Mouse (Mus musculus): Measurements from ENCODE around the gene Wdr95. TPM values are rescaled to one million over a fixed set of nuclear protein-coding genes. Genes with fewer than 3 reads are reported as not detected.

Gene Wdr95
- polyA plus RNA-seq, 1 experiment, result 1.9 TPM

- Histone ChIP-seq H3K27ac (ENCODE audit: control insufficient read depth, insufficient read depth, low read depth, low read length, poor library complexity) (no peak overlapping the region), H3K4me1 (ENCODE audit: control insufficient read depth, insufficient read depth, low read length) (no peaks in the 10 kb centered on the region), H3K4me3 (replicated peaks; ENCODE audit: control insufficient read depth, low read depth, low read length) (no peak overlapping the region)
- 86% methylated on average over 10 of the region's 10 CpGs for WGBS
- TF ChIP-seq CTCF (IDR thresholded peaks at IDR 0.05; ENCODE audit: control insufficient read depth, insufficient read depth, low read length) (no peak), POLR2A (IDR thresholded peaks at IDR 0.05; ENCODE audit: borderline replicate concordance, control insufficient read depth, low read depth, low read length) (no peak)
Observed at GRCm38 (mm10) chr5:149612740-149613139, 84.3 kb downstream of the Wdr95 start.

GRCm38 (mm10) chr5:149616138-149616537, 87.7 kb downstream of the Wdr95 start:
- H3K4me1 ChIP-seq (ENCODE audit: control insufficient read depth, insufficient read depth, low read length), result no peaks in the 10 kb centered on the region
- 85% methylated on average over 1 of the region's 1 CpGs for WGBS
- H3K27ac ChIP-seq (ENCODE audit: control insufficient read depth, insufficient read depth, low read depth, low read length, poor library complexity), result no peak overlapping the region
- no peak overlapping the region for H3K4me3 ChIP-seq (replicated peaks; ENCODE audit: control insufficient read depth, low read depth, low read length)
- TF ChIP-seq CTCF (IDR thresholded peaks at IDR 0.05; ENCODE audit: control insufficient read depth, insufficient read depth, low read length), result no peak
- TF ChIP-seq POLR2A (IDR thresholded peaks at IDR 0.05; ENCODE audit: borderline replicate concordance, control insufficient read depth, low read depth, low read length), result no peak

- no peak overlapping the region for H3K27ac ChIP-seq (ENCODE audit: control insufficient read depth, insufficient read depth, low read depth, low read length, poor library complexity)
- 90% methylated on average over 10 of the region's 10 CpGs for WGBS
- H3K4me3 ChIP-seq (replicated peaks; ENCODE audit: control insufficient read depth, low read depth, low read length), result no peak overlapping the region
- TF ChIP-seq POLR2A (IDR thresholded peaks at IDR 0.05; ENCODE audit: borderline replicate concordance, control insufficient read depth, low read depth, low read length) (no peak), CTCF (IDR thresholded peaks at IDR 0.05; ENCODE audit: control insufficient read depth, insufficient read depth, low read length) (no peak)
- H3K4me1 ChIP-seq (ENCODE audit: control insufficient read depth, insufficient read depth, low read length), result no peaks in the 10 kb centered on the region
Observed at GRCm38 (mm10) chr5:149616817-149617216, 88.3 kb downstream of the Wdr95 start.

- Histone ChIP-seq H3K4me3 (replicated peaks; ENCODE audit: control insufficient read depth, low read depth, low read length) (no peak overlapping the region), H3K27ac (ENCODE audit: control insufficient read depth, insufficient read depth, low read depth, low read length, poor library complexity) (no peak overlapping the region), H3K4me1 (ENCODE audit: control insufficient read depth, insufficient read depth, low read length) (no peaks in the 10 kb centered on the region)
- WGBS, result 86% methylated on average over 6 of the region's 6 CpGs
- TF ChIP-seq CTCF (IDR thresholded peaks at IDR 0.05; ENCODE audit: control insufficient read depth, insufficient read depth, low read length) (no peak), POLR2A (IDR thresholded peaks at IDR 0.05; ENCODE audit: borderline replicate concordance, control insufficient read depth, low read depth, low read length) (no peak)
Observed at GRCm38 (mm10) chr5:149617776-149618425, 89.4 kb downstream of the Wdr95 start.

- peaks cover 2% of the 10 kb centered on the region for H3K4me1 ChIP-seq (ENCODE audit: control insufficient read depth, insufficient read depth, low read length)
- WGBS, result 85% methylated on average over 7 of the region's 7 CpGs
- H3K27ac ChIP-seq (ENCODE audit: control insufficient read depth, insufficient read depth, low read depth, low read length, poor library complexity), result no peak overlapping the region
- TF ChIP-seq POLR2A (IDR thresholded peaks at IDR 0.05; ENCODE audit: borderline replicate concordance, control insufficient read depth, low read depth, low read length), result no peak
- no peak for TF ChIP-seq CTCF (IDR thresholded peaks at IDR 0.05; ENCODE audit: control insufficient read depth, insufficient read depth, low read length)
- no peak overlapping the region for H3K4me3 ChIP-seq (replicated peaks; ENCODE audit: control insufficient read depth, low read depth, low read length)
Observed at GRCm38 (mm10) chr5:149622152-149622551, 93.7 kb downstream of the Wdr95 start.

GRCm38 (mm10) chr5:149622644-149623043, 94.2 kb downstream of the Wdr95 start:
- H3K27ac ChIP-seq (ENCODE audit: control insufficient read depth, insufficient read depth, low read depth, low read length, poor library complexity), result no peak overlapping the region
- 61% methylated on average over 6 of the region's 6 CpGs for WGBS
- TF ChIP-seq CTCF (IDR thresholded peaks at IDR 0.05; ENCODE audit: control insufficient read depth, insufficient read depth, low read length) (no peak), POLR2A (IDR thresholded peaks at IDR 0.05; ENCODE audit: borderline replicate concordance, control insufficient read depth, low read depth, low read length) (no peak)
- H3K4me1 ChIP-seq (ENCODE audit: control insufficient read depth, insufficient read depth, low read length), result peaks cover 2% of the 10 kb centered on the region
- H3K4me3 ChIP-seq (replicated peaks; ENCODE audit: control insufficient read depth, low read depth, low read length), result no peak overlapping the region

GRCm38 (mm10) chr5:149623815-149624675, 95.6 kb downstream of the Wdr95 start:
- TF ChIP-seq CTCF (IDR thresholded peaks at IDR 0.05; ENCODE audit: control insufficient read depth, insufficient read depth, low read length) (no peak), POLR2A (IDR thresholded peaks at IDR 0.05; ENCODE audit: borderline replicate concordance, control insufficient read depth, low read depth, low read length) (no peak)
- peak overlapping the region; percentile 70 for H3K27ac ChIP-seq (ENCODE audit: control insufficient read depth, insufficient read depth, low read depth, low read length, poor library complexity)
- peaks cover 2% of the 10 kb centered on the region for H3K4me1 ChIP-seq (ENCODE audit: control insufficient read depth, insufficient read depth, low read length)
- 40% methylated on average over 8 of the region's 8 CpGs for whole genome bisulfite sequencing
- H3K4me3 ChIP-seq (replicated peaks; ENCODE audit: control insufficient read depth, low read depth, low read length), result no peak overlapping the region

GRCm38 (mm10) chr5:149625547-149625946, 97.1 kb downstream of the Wdr95 start:
- H3K27ac ChIP-seq (ENCODE audit: control insufficient read depth, insufficient read depth, low read depth, low read length, poor library complexity), result no peak overlapping the region
- H3K4me1 ChIP-seq (ENCODE audit: control insufficient read depth, insufficient read depth, low read length), result peaks cover 2% of the 10 kb centered on the region
- WGBS, result 66% methylated on average over 3 of the region's 3 CpGs
- TF ChIP-seq CTCF (IDR thresholded peaks at IDR 0.05; ENCODE audit: control insufficient read depth, insufficient read depth, low read length), result no peak
- no peak for TF ChIP-seq POLR2A (IDR thresholded peaks at IDR 0.05; ENCODE audit: borderline replicate concordance, control insufficient read depth, low read depth, low read length)
- H3K4me3 ChIP-seq (replicated peaks; ENCODE audit: control insufficient read depth, low read depth, low read length), result no peak overlapping the region

Measured in bone marrow, adult 2 months (tissue).